Mouse (Mus musculus) liver, embryonic 16.5 days (tissue): ENCODE results near the gene Nexn. TPM values are rescaled to one million over a fixed set of nuclear protein-coding genes. Genes with fewer than 3 reads are reported as not detected.

Source experiments
- ATAC-seq: fragments of 200-750 bp; cut with Nextera tagmentation; 2 replicates; pipeline ENCODE4 v1.8.0; 2017; ENCODE audit warnings: low read depth, mild to moderate bottlenecking, moderate number of reproducible peaks, moderate library complexity
- H3K27ac ChIP-seq: fragments of 300-500 bp; sonication (generic); 2 replicates; pipeline ENCODE4 v1.5.1; 2014; ENCODE audit warnings: mild to moderate bottlenecking, low read length
- H3K27me3 ChIP-seq: fragments of 300-500 bp; sonication (generic); 2 replicates; pipeline ENCODE4 v1.6.1; 2014; ENCODE audit warnings: low read depth, low read length, mixed read lengths; ENCODE audit not compliant: control insufficient read depth, insufficient read depth
- H3K36me3 ChIP-seq: fragments of 300-500 bp; sonication (generic); 2 replicates; pipeline ENCODE4 v1.6.1; 2014; ENCODE audit warnings: mild to moderate bottlenecking; ENCODE audit not compliant: control insufficient read depth, insufficient read depth
- H3K4me1 ChIP-seq: fragments of 300-500 bp; sonication (generic); 2 replicates; pipeline ENCODE4 v1.6.1; 2014; ENCODE audit warnings: low read depth, low read length, mixed read lengths; ENCODE audit not compliant: control insufficient read depth
- H3K4me2 ChIP-seq: fragments of 300-500 bp; sonication (generic); 2 replicates; pipeline ENCODE4 v1.6.1; 2014; ENCODE audit warnings: low read depth, low read length, mixed read lengths
- H3K4me3 ChIP-seq: fragments of 300-500 bp; sonication (generic); 2 replicates; pipeline ENCODE4 v1.5.1; 2014; ENCODE audit warnings: low read depth, mild to moderate bottlenecking, low read length
- H3K9ac ChIP-seq: fragments of 300-500 bp; sonication (generic); 2 replicates; pipeline ENCODE4 v1.6.1; 2014; ENCODE audit warnings: low read depth, low read length
- H3K9me3 ChIP-seq: fragments of 300-500 bp; sonication (generic); replicated peaks from 2 replicates; pipeline ENCODE4 v1.6.1; 2016; ENCODE audit warnings: low read length; ENCODE audit not compliant: control insufficient read depth
- WGBS: fragments of 180-500 bp; shearing (Covaris S2); extraction: QIAGEN DNeasy Blood & Tissue Kit; methylation state at CpG from one replicate; pipeline ENCODE4 v1.1.7; 2014; ENCODE audit not compliant: insufficient replicate concordance; 5-methylcytosine and 5-hydroxymethylcytosine counted together
- polyA plus RNA-seq: library from polyadenylated mRNA; unstranded; fragments of >200 nt; fragmentation: Nextera tagmentation; extraction: Ambion mirVana; gene quantifications from 2 replicates; pipeline ENCODE4 v1.2.1, GENCODE M21; 2015

The Nexn gene
- polyA plus RNA-seq, 1 experiment from 2014 or later = 1.9 TPM

GRCm38 (mm10) chr3:152190679-152191477 is 75.3 kb downstream of the Nexn start:
- H3K36me3 ChIP-seq = peaks cover 12% of the 10 kb centered on the region
- no peaks in the 10 kb centered on the region for H3K9me3 ChIP-seq
- H3K27ac ChIP-seq = no peak overlapping the region
- WGBS = 49% methylated on average over 9 of the region's 9 CpGs
- H3K4me1 ChIP-seq = peaks cover 17% of the 10 kb centered on the region
- H3K4me3 ChIP-seq = peak overlapping the region; percentile 73
- H3K4me2 ChIP-seq = peak overlapping the region; percentile 48
- ATAC-seq = peak; percentile 17; the same call in 1 of the 2 replicates
- peak overlapping the region; percentile 56 for H3K9ac ChIP-seq
- H3K27me3 ChIP-seq = no peaks in the 10 kb centered on the region

GRCm38 (mm10) chr3:152189306-152189705 is 76.8 kb downstream of the Nexn start:
- peak overlapping the region; percentile 44 for H3K4me3 ChIP-seq
- H3K9ac ChIP-seq = peak overlapping the region; percentile 25
- H3K9me3 ChIP-seq = no peaks in the 10 kb centered on the region
- peaks cover 17% of the 10 kb centered on the region for H3K4me1 ChIP-seq
- H3K36me3 ChIP-seq = peaks cover 26% of the 10 kb centered on the region
- WGBS = 38% methylated on average over 4 of the region's 4 CpGs
- ATAC-seq = no peak
- peak overlapping the region; percentile 34; the same call in 1 of the 2 replicates for H3K27ac ChIP-seq
- H3K27me3 ChIP-seq = no peaks in the 10 kb centered on the region
- peak overlapping the region; percentile 58 for H3K4me2 ChIP-seq

Other genes starting within 250 kb of the Nexn start
- 17.8 and 19.7 TPM in 2 replicates for gene Gipc2, start 100.1 kb downstream of the Nexn start, polyA plus RNA-seq
- 37.1 and 39.3 TPM in 2 replicates for gene Dnajb4, start 56.0 kb downstream of the Nexn start, polyA plus RNA-seq
- 53.0 and 58.0 TPM in 2 replicates for gene Fubp1, start 55.9 kb downstream of the Nexn start, polyA plus RNA-seq
- 3.8 and 4.3 TPM in 2 replicates for gene Miga1, start 74.1 kb upstream of the Nexn start, polyA plus RNA-seq
- 20.2 and 22.0 TPM in 2 replicates for gene Usp33, start 80.1 kb upstream of the Nexn start, polyA plus RNA-seq
- 11.3 and 12.3 TPM in 2 replicates for gene Zzz3, start 129.1 kb upstream of the Nexn start, polyA plus RNA-seq